Mouse (Mus musculus) intestine, embryonic 14.5 days (tissue): Measurements from ENCODE around the gene Nfib. TPM values are rescaled to one million over a fixed set of nuclear protein-coding genes. Genes with fewer than 3 reads are reported as not detected.

Experiments used
- ATAC-seq: fragments of 200-750 bp; cut with Nextera tagmentation; replicated peaks from 2 replicates; pipeline ENCODE4 v1.8.0; 2017; ENCODE audit warnings: low read depth, moderate number of reproducible peaks, moderate TSS enrichment, moderate library complexity; ENCODE audit not compliant: low FRiP score, low TSS enrichment
- DNase-seq: peaks from one replicate; pipeline ENCODE4 v3.0.0-alpha.2; 2018; ENCODE audit warnings: low spot score
- H3K27ac ChIP-seq: fragments of 300-500 bp; sonication (generic); 2 replicates; pipeline ENCODE4 v1.5.1; 2014; ENCODE audit warnings: low read depth, mild to moderate bottlenecking, control low read depth
- H3K27me3 ChIP-seq: fragments of 300-500 bp; sonication (generic); replicated peaks from 2 replicates; pipeline ENCODE4 v1.6.1; 2014; ENCODE audit warnings: low read length, control low read depth; ENCODE audit not compliant: control insufficient read depth, insufficient read depth
- H3K36me3 ChIP-seq: fragments of 300-500 bp; sonication (generic); 2 replicates; pipeline ENCODE4 v1.6.1; 2014; ENCODE audit warnings: low read length, control low read depth; ENCODE audit not compliant: control insufficient read depth, insufficient read depth
- H3K4me1 ChIP-seq: fragments of 300-500 bp; sonication (generic); replicated peaks from 2 replicates; pipeline ENCODE4 v1.6.1; 2014; ENCODE audit warnings: low read length, control low read depth, mixed read lengths; ENCODE audit not compliant: control insufficient read depth, insufficient read depth
- H3K4me2 ChIP-seq: fragments of 300-500 bp; sonication (generic); 2 replicates; pipeline ENCODE4 v1.6.1; 2014; ENCODE audit warnings: low read length
- H3K4me3 ChIP-seq: fragments of 300-500 bp; sonication (generic); 2 replicates; pipeline ENCODE4 v1.5.1; 2014; ENCODE audit warnings: low read depth, low read length, control low read depth, mixed read lengths
- H3K9ac ChIP-seq: fragments of 300-500 bp; sonication (generic); 2 replicates; pipeline ENCODE4 v1.6.1; 2014; ENCODE audit warnings: mild to moderate bottlenecking, low read length
- H3K9me3 ChIP-seq: fragments of 300-500 bp; sonication (generic); 2 replicates; pipeline ENCODE4 v1.6.1; 2016; ENCODE audit warnings: low read length, control low read depth; ENCODE audit not compliant: control insufficient read depth
- WGBS: fragments of 180-500 bp; shearing (Covaris S2); extraction: QIAGEN DNeasy Blood & Tissue Kit; methylation state at CpG from one replicate; pipeline ENCODE4 v1.1.7; 2014; 5-methylcytosine and 5-hydroxymethylcytosine counted together
- polyA plus RNA-seq: library from polyadenylated mRNA; unstranded; fragments of >200 nt; fragmentation: Nextera tagmentation; extraction: Ambion mirVana; gene quantifications from 2 replicates; pipeline ENCODE4 v1.2.1, GENCODE M21; 2014

Gene Nfib
- polyA plus RNA-seq, 1 experiment from 2014 or later = 61.7 TPM

DNA sequence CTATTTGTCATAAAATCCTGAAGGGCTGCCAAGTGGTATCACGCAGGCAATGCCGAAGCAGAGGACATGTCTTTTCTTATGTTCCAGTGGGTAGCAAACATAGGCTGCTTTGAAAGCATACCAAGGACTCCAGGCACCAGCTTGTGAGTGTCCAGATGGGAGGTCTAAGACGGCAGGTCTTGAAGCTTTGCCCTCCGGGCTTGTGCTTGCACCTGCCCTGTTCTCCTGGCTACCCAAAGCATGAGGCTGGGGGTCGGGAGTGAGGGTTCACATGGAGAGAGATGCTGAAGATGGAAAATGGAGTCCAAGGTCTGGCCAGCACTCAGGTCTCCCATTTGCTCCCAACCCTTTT is 61.8 kb downstream of the Nfib start:
- H3K4me2 ChIP-seq = no peak overlapping the region
- ATAC-seq (no peak), DNase-seq (no peak)
- no peak overlapping the region for H3K27ac ChIP-seq
- H3K9ac ChIP-seq = no peak overlapping the region
- 89% methylated on average over 5 of the region's 5 CpGs for WGBS
- no peaks in the 10 kb centered on the region for H3K9me3 ChIP-seq
- H3K27me3 ChIP-seq = no peaks in the 10 kb centered on the region
- H3K4me1 ChIP-seq = no peaks in the 10 kb centered on the region; the same call in 1 of the 2 replicates
- H3K4me3 ChIP-seq = no peak overlapping the region
- H3K36me3 ChIP-seq = no peaks in the 10 kb centered on the region

GRCm38 (mm10) chr4:82643022-82643733 is 62.4 kb downstream of the Nfib start:
- 57% methylated on average over 6 of the region's 6 CpGs for WGBS
- Histone ChIP-seq H3K4me3 (no peak overlapping the region), H3K4me2 (no peak overlapping the region), H3K9ac (no peak overlapping the region), H3K9me3 (no peaks in the 10 kb centered on the region), H3K4me1 (no peaks in the 10 kb centered on the region; the same call in 1 of the 2 replicates), H3K27ac (no peak overlapping the region), H3K36me3 (no peaks in the 10 kb centered on the region), H3K27me3 (no peaks in the 10 kb centered on the region)
- ATAC-seq (no peak), DNase-seq (no peak)

DNA sequence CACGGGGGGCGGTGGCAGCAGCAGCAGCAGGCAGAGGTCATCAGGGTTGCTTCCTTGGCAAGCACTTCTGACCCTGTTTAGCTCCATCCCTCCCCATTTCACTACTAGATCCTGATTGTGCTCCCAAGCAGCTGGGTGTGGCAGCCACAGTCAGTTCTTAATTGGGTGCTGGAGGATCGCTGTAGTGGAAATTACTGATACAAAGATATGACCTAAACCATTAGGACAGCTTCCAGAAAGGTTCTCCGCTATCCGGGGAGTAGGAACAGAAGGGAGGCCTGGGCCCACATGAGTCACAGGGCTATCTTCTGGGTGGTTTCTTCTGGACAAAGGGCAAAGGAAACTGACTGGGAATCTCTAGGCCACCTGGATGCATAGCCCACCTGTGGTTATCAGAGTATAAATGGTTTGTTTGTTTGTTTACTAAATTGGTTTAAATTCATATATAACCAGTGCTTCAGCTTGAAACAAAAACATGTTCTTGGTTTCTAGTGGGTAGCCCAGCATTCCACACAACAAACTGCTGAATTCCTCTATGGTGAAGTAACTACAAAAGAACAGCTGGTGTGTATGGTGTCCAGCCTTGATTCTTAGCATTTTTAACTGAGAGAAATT is 64.4 kb downstream of the Nfib start:
- DNase-seq = no peak
- no peaks in the 10 kb centered on the region for H3K27me3 ChIP-seq
- no peak overlapping the region for H3K4me3 ChIP-seq
- no peak overlapping the region for H3K27ac ChIP-seq
- H3K9me3 ChIP-seq = no peaks in the 10 kb centered on the region
- no peak overlapping the region for H3K4me2 ChIP-seq
- H3K9ac ChIP-seq = no peak overlapping the region
- H3K4me1 ChIP-seq = no peaks in the 10 kb centered on the region; the same call in 1 of the 2 replicates
- 73% methylated on average over 5 of the region's 5 CpGs for WGBS
- no peak for ATAC-seq
- H3K36me3 ChIP-seq = no peaks in the 10 kb centered on the region

GRCm38 (mm10) chr4:82638251-82638650 is 67.3 kb downstream of the Nfib start:
- no peaks in the 10 kb centered on the region for H3K36me3 ChIP-seq
- H3K4me3 ChIP-seq = no peak overlapping the region
- ATAC-seq (no peak), DNase-seq (no peak)
- H3K9me3 ChIP-seq = no peaks in the 10 kb centered on the region
- no peak overlapping the region for H3K4me2 ChIP-seq
- no peak overlapping the region for H3K27ac ChIP-seq
- no peaks in the 10 kb centered on the region; the same call in 1 of the 2 replicates for H3K4me1 ChIP-seq
- H3K9ac ChIP-seq = no peak overlapping the region
- H3K27me3 ChIP-seq = no peaks in the 10 kb centered on the region
- 95% methylated on average over 9 of the region's 9 CpGs for WGBS

DNA sequence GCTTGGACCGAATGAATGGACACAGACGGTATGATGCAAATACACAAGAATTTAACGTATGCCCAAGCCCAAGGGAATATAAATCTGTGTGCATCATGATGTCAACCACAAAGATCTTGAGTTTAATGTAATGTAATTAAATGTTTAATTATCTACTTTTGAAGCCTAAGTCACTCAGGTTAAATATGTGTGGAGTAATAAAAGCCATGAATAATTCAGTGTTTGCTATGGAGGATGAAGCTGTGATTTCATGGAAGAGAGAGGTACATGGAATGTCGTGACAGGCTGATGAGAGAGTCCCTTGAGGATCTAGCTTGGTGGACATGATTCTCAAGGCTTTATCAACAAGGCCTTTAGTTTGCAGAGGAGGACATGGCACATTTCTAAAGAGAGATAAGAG is 67.9 kb downstream of the Nfib start:
- Histone ChIP-seq H3K27ac (no peak overlapping the region), H3K36me3 (no peaks in the 10 kb centered on the region), H3K4me1 (no peaks in the 10 kb centered on the region; the same call in 1 of the 2 replicates), H3K4me3 (no peak overlapping the region), H3K27me3 (no peaks in the 10 kb centered on the region), H3K4me2 (no peak overlapping the region), H3K9ac (no peak overlapping the region), H3K9me3 (no peaks in the 10 kb centered on the region)
- ATAC-seq (no peak), DNase-seq (no peak)
- 73% methylated on average over 4 of the region's 4 CpGs for WGBS

- Histone ChIP-seq H3K4me3 (no peak overlapping the region), H3K9me3 (no peaks in the 10 kb centered on the region), H3K9ac (no peak overlapping the region), H3K36me3 (no peaks in the 10 kb centered on the region), H3K4me1 (no peaks in the 10 kb centered on the region; the same call in 1 of the 2 replicates), H3K4me2 (no peak overlapping the region), H3K27ac (no peak overlapping the region), H3K27me3 (no peaks in the 10 kb centered on the region)
- no peak for ATAC-seq
- 81% methylated on average over 5 of the region's 5 CpGs for WGBS
- no peak for DNase-seq
These were observed 68.9 kb downstream of the Nfib start for GRCm38 (mm10) chr4:82636658-82637057.

DNA sequence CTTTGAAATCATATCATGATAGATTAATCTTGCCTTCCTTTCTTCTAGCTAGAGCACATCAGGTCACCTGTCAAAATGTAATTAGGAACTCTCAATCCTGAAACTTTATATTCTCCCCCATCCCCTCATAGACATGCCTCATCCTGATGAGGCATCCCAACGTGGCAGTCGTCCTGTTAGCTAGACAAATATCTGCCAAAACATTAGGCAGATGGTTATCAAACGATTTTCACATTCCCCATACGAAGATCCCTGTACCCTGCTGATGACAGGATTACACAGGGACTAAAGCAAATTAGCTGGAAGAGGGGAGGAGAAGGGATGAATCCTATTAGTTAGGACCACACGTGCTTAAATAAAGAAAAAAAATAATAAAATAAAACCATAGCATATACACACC is 69.7 kb downstream of the Nfib start:
- Histone ChIP-seq H3K4me1 (no peaks in the 10 kb centered on the region), H3K9ac (no peak overlapping the region), H3K4me3 (no peak overlapping the region), H3K4me2 (no peak overlapping the region), H3K27ac (no peak overlapping the region), H3K36me3 (no peaks in the 10 kb centered on the region), H3K27me3 (no peaks in the 10 kb centered on the region), H3K9me3 (no peaks in the 10 kb centered on the region)
- 50% methylated on average over 5 of the region's 5 CpGs for WGBS
- ATAC-seq (no peak), DNase-seq (no peak)

DNA sequence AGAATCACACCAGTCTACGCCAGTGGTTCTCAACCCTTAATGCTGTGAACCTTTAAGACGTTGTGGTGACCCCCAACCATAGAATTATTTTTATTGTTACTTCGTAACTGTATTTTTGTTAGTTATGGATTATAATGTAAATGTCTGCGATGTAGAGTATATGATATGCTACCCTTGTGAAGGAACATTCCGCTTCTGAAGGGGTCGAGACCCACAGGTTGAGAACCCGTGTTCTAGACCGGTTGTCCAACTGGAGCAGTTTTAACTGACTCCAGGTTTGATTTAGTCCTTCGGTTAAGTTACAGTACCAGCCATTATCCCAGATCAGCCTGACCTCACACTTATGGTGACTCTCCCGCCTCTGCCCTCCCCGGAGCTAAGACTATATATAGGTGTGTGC is 70.4 kb downstream of the Nfib start:
- 94% methylated on average over 11 of the region's 11 CpGs for WGBS

GRCm38 (mm10) chr4:82634365-82634764 is 71.2 kb downstream of the Nfib start:
- H3K4me2 ChIP-seq = no peak overlapping the region
- WGBS = 78% methylated on average over 7 of the region's 7 CpGs
- DNase-seq (no peak), ATAC-seq (no peak)
- H3K27me3 ChIP-seq = no peaks in the 10 kb centered on the region
- no peak overlapping the region for H3K27ac ChIP-seq
- H3K4me3 ChIP-seq = no peak overlapping the region
- H3K9ac ChIP-seq = no peak overlapping the region
- no peaks in the 10 kb centered on the region for H3K9me3 ChIP-seq
- no peaks in the 10 kb centered on the region for H3K4me1 ChIP-seq
- no peaks in the 10 kb centered on the region for H3K36me3 ChIP-seq

More for the DNA sequence above, 70.4 kb downstream of the Nfib start:
- Histone ChIP-seq H3K9me3 (no peaks in the 10 kb centered on the region), H3K27me3 (no peaks in the 10 kb centered on the region), H3K27ac (no peak overlapping the region), H3K4me2 (no peak overlapping the region), H3K36me3 (no peaks in the 10 kb centered on the region), H3K4me3 (no peak overlapping the region), H3K9ac (no peak overlapping the region), H3K4me1 (no peaks in the 10 kb centered on the region)
- ATAC-seq = no peak
- no peak for DNase-seq
